Mouse (Mus musculus) CD4-positive, CD25-positive, alpha-beta regulatory T cell, adult 2 months (primary cell): ENCODE results near the gene Nemf.

Experiments used
- DNase-seq: peaks from one replicate; pipeline ENCODE4 v3.0.0-alpha.2; 2012; ENCODE audit warnings: low read depth, low spot score

The Nemf gene

DNA sequence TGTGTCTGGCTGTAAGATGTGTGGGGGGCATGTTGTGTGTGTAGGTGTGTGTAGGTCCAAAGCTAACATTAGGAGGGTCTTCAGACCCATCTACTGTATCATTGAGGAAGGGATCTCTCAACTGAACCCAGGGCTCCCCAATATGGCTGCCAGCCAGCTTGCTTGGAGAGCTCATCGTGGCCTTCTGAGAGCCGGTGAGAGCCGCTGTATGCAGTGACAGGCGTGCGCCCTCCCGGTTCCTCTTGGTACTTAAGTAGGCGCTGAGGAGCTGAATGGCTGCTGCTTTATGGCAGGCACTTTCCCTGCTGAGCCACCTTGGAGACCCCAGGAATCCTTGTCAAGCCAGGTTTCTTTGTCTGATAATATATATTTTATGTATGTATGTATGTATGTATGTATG, 50.6 kb downstream of the Nemf start:
- DNase-seq = no peak

- DNase-seq = no peak
These were observed 52.9 kb downstream of the Nemf start for GRCm38 (mm10) chr12:69304051-69304450.

- DNase-seq = no peak
These were observed 54.8 kb downstream of the Nemf start for GRCm38 (mm10) chr12:69302171-69302570.

- no peak for DNase-seq
These were observed 56.6 kb downstream of the Nemf start for GRCm38 (mm10) chr12:69300391-69300790.

DNA sequence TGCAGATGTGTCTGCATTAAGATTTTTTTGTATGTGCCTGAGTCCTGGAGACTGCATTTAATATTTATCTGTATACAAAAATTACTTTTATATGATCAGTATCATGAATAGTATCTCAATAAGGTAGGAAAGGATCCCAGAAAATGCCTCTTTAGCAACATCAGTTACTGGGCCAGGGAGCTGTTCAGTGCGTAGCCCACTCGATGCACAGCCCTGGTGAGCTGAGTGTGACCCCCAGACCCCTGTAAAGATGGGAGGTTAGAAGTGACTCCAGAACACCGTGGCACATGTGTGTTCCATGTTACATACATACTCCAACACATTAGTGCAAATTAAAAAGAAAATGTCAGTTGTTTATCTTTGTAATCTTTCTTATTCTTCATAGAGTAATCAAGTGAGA, 57.1 kb downstream of the Nemf start:
- DNase-seq = no peak

DNA sequence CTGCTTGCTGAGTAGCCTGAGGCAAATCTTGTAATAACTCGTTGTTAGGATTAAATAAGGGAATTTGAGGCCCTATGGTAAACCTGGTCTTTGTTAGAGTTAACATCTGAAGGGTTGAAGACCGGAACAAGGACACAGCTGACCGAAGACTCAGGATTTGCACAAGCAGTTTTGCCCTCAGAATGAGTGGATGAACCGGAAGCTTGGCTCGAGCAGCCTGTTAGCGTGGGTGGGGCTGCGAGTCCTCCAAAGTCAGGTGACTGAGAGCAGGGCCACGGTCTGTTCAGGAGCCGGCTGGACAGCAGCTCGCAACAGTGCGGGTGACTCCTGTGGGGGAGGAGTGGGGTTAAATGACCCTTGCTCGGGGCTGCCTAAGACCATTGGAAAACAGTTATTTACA, 57.7 kb downstream of the Nemf start:
- DNase-seq = no peak

DNA sequence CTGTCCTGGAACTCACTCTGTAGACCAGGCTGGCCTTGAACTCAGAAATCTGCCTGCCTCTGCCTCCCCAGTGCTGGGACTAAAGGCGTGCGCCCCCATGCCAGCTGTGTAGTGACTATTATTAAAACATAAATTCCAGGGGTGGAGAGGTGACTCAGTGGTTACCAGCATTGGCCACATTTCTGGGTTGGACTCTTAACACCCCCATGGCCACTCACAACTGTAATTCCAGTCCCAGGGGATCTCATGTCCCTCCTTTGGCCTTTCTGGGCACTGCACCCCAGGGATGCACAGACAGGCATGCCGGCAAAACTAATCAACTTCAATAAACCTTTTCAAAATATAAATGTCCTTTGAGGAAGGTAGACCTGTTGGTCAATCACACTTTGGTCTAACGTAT, 58.7 kb downstream of the Nemf start:
- peak; percentile 19 for DNase-seq

DNA sequence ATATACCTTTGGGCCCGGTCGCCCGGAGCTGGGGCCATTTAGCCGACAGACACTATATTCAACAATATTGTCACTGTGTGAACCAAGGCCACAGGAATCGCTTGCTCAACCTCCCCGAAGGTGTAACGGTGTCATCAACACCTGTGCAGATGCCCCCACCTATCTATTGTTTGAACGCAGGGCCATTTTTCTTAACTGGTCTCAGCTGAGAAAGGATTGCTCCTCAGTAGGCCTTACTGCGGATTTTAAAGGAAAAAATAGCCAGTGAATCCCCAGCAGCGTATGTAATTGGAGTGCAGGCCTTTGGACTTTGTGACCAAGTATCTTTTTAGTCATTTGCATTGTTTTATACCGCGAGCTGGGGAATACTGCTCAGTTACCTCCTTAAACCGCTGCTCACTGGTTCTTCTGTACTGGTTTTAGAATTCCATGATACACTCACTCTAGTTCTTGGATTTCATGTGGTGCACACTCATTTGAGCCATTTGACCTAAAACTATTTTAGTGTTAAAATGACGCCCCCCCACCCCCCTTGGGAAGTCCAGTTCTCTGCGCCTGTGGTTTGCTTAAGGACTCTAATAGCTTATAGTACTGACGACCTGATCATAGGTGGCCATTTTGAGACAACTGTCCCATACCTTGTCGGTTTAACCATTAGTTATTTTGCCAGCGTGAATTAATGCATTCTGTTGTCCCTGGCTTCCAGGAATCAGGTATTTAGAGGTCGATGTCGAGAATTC, 59.4 kb downstream of the Nemf start:
- DNase-seq = no peak

DNA sequence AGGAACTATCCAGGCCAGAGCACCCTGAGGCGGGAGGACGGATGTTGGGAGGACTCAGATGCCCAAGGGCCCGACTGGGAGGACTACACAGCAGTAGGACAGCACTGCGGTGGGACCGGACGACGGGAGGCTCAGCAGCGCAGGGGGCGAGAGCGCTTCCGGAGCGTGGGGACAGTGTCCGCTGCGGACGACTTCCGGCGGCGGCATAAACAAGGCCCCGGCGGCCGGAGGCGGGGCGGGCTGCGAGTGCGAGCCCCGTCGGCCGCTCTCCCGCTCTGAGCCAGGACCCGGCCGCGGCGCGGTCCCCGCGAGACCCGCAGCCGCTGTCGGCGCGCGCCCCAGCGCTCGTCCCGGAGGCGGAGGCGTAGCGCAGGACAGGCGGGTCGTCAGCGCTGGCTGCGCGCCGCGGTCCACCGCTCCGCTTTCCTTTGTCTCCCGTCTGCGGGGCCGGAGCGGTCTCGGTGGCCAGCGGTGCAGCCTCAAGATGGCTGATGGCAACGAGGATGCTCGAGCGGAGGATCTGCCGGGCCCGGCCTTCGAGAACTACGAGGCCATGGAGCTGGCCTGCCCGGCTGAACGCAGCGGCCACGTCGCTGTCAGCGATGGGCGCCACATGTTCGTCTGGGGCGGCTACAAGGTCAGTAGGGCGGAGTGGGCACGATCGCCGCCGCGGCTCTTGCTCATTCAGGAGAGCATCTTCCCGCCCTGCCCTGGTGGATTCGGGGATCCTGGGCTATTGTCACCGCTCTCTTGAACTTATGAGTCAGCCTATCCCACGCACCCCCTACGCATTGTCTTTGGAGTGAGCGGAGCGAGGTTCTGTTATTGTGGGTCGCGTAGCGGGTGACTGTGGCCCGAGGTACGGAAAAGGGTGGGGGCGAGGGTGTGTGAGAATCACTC, 60.2 kb downstream of the Nemf start, which contains the start of gene Klhdc2:
Gene Klhdc2 (plus strand): TSS at position 171 of the 900 bp plus-strand sequence.
- DNase-seq = peak; percentile 76

GRCm38 (mm10) chr12:69295651-69296050, 61.3 kb downstream of the Nemf start:
- DNase-seq = peak; percentile 15

- DNase-seq = peak; percentile 55
These were observed 62.0 kb downstream of the Nemf start for GRCm38 (mm10) chr12:69294936-69295335.

- peak; percentile 16 for DNase-seq
These were observed 63.1 kb downstream of the Nemf start for GRCm38 (mm10) chr12:69293815-69294214.

DNA sequence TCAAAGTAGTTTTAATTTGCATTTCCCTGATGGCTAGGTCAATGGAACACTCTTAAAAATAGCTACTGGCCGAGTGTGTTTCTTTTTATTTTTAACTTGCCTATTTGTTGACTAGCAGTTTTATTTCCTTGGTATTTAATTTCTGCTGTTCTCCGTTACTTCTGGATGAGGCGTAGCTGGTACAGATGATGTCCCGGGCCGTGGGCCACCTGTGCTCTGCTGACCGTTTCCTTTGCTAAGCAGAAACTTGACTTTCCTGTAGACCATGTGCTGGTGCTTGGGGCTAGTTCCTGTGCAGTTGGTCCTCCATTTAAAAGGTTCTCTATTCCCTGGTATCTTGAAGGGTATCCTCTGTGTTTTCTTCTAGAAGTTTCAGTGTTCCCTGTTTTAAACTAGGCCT, 64.6 kb downstream of the Nemf start:
- DNase-seq = no peak

DNA sequence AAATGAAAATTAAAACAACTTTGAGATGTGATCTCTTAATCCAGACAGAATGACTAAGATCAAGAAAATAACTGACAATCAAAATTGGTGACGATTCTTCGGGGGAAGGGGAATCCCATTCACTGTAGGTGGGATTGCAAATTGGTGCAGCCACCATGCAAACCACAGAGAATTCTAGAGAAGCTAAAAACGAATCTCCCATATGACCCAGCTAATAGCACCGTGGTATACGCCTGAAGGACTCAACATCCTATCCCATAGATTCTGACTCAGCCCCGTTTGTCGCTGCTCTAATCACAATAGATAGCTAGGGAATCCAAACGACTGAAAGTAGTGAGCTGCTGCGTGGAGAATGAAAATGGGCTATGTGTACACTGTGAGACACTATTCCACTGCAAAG, 68.3 kb downstream of the Nemf start:
- DNase-seq = no peak

DNA sequence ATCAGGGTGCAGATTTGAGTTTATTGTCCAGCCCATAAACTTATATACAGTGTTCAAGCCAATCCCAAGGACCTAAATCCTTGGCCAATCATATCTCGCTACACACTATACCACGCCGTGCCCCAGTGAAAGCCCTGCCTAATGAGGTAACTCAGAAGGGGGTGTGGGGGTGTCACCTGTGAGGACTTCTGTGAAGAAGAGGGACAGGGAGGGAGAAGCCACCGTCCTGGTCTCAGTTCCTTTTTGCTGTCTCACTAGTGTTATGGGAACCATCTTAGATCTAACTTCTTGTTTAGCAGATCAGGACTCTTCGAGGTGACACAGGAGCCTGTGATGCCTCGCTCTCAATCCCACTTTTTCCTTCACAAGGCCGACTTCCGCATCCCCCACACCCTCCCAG, 69.4 kb downstream of the Nemf start:
- DNase-seq = no peak

- DNase-seq = no peak
These were observed 73.8 kb downstream of the Nemf start for GRCm38 (mm10) chr12:69283146-69283545.

DNA sequence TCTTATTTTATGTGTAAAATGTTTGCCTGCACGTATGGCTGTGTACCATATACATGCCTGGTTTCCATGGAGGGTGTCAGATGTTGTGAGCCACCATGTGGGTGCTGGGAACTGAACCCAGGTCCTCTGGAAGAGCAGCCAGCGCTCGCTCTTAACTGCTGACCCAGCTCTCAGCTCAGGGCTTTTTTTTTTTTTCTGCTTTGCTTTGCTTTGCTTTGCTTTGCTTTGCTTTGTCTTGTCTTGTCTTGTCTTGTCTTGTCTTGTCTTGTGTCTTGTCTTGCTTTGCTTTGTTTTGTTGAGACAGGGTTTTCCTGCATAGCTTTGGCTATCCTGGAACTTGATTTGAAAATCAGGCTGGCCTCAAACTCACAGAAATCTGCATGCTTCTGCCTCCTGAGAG, 76.0 kb downstream of the Nemf start:
- DNase-seq = no peak

DNA sequence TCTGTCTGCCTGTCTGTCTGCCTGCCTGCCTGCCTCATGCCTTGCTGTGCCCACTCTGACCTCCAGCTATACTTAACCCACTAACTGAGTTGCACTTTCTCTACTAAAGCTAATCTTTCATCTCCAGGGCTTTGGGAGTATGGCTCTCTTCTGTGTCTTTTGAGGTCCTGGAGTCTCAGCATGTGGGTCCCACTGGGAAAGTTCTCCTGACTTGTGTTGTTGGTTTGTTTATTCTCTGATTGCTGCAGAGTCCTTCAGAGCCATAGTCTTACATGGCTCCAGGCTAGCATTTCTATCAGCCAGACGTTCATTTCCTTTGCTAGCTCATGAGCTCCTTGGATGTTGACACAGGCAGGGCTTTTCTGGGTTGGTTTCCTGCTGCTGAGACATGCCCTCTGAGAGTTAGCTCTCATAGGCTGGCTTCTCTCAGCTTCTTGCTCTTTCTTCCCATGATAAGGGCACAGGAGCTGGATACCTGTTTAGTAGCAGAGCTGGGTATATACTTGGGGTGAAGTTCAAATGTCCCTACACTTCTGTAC, 77.0 kb downstream of the Nemf start:
- no peak for DNase-seq

DNA sequence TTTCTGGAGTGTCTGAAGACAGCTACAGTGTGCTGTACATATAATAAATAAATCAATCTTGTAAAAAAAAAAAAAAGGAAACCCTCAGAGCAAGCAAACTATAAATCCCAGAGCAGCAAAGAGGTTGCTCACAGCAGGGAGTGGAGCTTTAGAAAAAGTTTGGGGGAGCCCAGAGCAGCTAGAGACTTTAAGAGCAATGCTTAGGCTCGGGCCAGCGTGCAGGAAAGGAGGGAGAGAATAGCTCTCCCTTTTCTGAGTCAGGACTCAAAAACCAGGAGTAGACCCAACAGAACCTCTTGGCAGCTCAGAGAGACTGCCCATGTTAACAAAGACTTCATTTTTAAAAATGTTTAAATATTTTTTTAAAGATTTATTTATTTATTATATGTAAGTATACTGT, 88.0 kb downstream of the Nemf start:
- DNase-seq = no peak

DNA sequence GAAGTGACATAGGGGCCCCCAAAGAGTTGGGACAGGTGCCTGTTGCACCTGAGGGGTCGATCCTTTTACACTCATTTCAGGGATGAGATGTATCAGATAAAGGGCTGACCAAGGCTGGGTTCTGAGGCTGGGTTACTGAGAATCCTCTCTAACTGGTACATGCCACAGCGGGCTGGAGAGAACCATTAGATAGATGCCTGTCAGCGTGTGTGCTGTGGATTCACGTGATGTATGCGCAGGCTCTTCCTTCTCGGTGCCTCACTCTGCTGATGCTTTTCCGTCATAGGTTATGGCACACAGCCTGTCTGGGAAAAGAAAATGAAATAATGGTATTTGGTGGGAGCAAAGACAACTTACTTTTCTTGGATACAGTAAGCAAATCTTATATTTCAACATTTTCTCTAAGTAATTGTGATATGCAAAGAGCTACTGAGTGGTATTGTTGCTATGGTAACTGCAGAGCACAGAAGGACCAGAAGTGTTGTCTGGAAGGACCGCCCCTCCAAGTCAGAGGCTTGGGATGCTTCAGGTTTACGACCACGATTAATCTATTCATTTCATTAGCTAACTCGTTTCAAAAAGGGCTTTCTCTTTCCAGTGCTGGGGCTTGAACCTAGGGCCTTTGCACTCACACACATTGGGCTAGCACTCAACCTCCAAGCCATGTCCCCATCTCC, 88.9 kb downstream of the Nemf start:
- DNase-seq = no peak

DNA sequence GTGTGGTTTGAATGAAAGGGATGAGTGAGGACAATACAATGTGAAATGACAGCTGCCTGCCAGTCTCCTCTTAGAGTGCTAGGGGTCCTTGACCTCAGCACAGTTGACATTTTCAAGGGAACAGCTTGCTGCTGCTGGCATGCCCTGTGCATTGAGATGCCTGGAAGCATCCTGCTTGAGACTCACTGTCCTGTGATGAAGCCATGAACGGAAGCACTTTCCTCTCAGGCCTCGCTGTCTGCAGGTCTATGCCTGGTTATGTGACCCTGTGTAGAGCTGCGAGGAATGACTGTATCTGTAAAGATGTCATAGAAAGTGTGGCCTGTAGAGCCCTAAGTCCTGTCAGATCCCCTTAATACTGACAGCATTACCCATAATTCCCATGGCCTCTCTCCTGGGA, 91.9 kb downstream of the Nemf start:
- no peak for DNase-seq

- DNase-seq = no peak
These were observed 94.7 kb downstream of the Nemf start for GRCm38 (mm10) chr12:69262251-69262650.
